Comparison of ENCODE assay signal across 17 mouse cellular contexts in the genomic region with DNA sequence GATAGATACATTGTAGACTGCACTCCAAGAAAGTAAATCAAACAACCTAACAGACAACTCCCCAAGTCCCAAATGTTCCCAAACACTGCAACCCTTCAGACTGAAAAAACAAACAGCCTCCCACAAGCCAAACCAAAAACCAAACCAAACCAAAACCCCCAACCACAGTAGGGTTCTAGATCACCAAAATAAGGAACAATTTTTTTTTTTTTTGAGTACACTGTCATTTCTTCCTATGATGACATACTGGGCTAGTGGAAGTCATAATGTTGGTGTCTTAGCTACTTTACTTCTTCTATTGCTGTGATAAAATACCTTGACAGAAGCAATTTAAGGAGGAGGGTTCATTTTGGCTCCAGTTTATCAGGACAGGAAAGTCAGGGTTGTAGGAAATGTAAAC.
"Had no signal": no experiment of that assay in that cellular context is flagged by ENCODE, and none has a peak within 500 bp of the region (broad histone marks: within the 10 kb centered on the region; RNA-seq: fewer than 3 reads in every experiment).

No protein-coding gene starts in this region.

- H3K27ac ChIP-seq: neural tube, embryonic 12.5 days; neural tube, embryonic 13.5 days; neural tube, embryonic 15.5 days; stomach, embryonic 15.5 days; stomach, postnatal 0 days had no signal

- H3K4me3 ChIP-seq: neural tube, embryonic 12.5 days; neural tube, embryonic 13.5 days; neural tube, embryonic 15.5 days; stomach, embryonic 15.5 days had no signal

- DNase-seq: retina, postnatal 1 day; right cerebral cortex, adult 18-20 months; right cerebral cortex, postnatal 14 days; right cerebral cortex, postnatal 25 days; right cerebral cortex, postnatal 4 days; spleen, adult 18-20 months; thymus, adult 18-20 months; thymus, adult 2 months; thymus, postnatal 14 days; thymus, postnatal 25 days; thymus, postnatal 36 days; thymus, postnatal 4 days had no signal

- H3K9ac ChIP-seq: neural tube, embryonic 12.5 days; neural tube, embryonic 13.5 days; neural tube, embryonic 15.5 days; stomach, embryonic 15.5 days had no signal

- H3K4me1 ChIP-seq: neural tube, embryonic 12.5 days; neural tube, embryonic 13.5 days; neural tube, embryonic 15.5 days; stomach, embryonic 15.5 days had no signal

- H3K36me3 ChIP-seq: stomach, embryonic 15.5 days had no signal

- H3K4me2 ChIP-seq: neural tube, embryonic 12.5 days; neural tube, embryonic 13.5 days; neural tube, embryonic 15.5 days; stomach, embryonic 15.5 days had no signal

- H3K27me3 ChIP-seq: neural tube, embryonic 12.5 days; neural tube, embryonic 13.5 days; neural tube, embryonic 15.5 days; stomach, embryonic 15.5 days had no signal

- H3K9me3 ChIP-seq: stomach, embryonic 15.5 days had no signal
